Mouse (Mus musculus): ENCODE results near the gene Eef1akmt2. TPM values are rescaled to one million over a fixed set of nuclear protein-coding genes. Genes with fewer than 3 reads are reported as not detected.

Eef1akmt2 gene
- polyA plus RNA-seq, 1 experiment from 2014 or later: 97.0 TPM

GRCm38 (mm10) chr7:132880276-132880675 is 27.8 kb upstream of the Eef1akmt2 start:
- Histone ChIP-seq H3K4me1 (replicated peaks; ENCODE audit: control insufficient read depth, insufficient read depth, low read length) (no peaks in the 10 kb centered on the region), H3K4me2 (ENCODE audit: low read length) (no peak overlapping the region), H3K9me3 (ENCODE audit: control insufficient read depth, low read length) (no peaks in the 10 kb centered on the region), H3K36me3 (ENCODE audit: control insufficient read depth, insufficient read depth) (peaks cover 67% of the 10 kb centered on the region), H3K4me3 (replicated peaks; ENCODE audit: low read length) (no peak overlapping the region), H3K9ac (replicated peaks; ENCODE audit: low read depth, low read length) (no peak overlapping the region), H3K27me3 (replicated peaks; ENCODE audit: control insufficient read depth, insufficient read depth, low read length) (no peaks in the 10 kb centered on the region), H3K27ac (ENCODE audit: low read length) (no peak overlapping the region)
- ATAC-seq: no peak
- WGBS: 91% methylated on average over 1 of the region's 1 CpGs

DNA sequence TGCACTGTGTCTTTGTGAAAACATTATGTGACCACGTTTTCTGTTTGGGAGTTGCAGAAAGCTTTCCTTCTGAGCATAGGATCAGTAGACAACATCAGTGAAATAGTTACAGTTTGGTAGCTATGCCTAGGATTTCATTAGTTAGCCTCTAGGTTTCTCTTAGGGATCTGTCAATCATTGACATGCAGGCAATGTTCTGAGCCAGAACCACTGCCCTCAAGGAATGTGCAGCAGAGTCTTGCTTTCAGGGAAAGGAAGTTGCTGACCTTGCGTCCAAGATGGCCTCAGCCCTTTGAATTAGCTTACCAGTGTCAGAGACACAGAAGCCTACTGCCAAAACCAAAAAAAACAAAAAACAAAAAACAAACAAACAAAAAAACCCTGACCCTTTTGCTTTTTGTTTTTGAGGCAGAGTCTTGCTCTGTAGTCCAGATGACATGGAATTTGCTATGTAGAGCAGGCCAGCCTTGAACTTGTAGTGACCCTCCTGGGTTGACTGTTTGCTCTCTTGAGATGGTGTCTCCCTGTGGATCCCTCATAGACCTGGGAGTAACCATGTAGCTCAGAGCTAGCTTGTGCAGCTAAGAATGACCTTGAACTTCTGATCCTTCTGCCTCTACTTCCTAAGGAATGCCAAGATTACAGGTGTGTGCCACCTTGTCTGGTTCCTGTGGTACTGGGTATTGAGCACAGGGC is 23.1 kb upstream of the Eef1akmt2 start:
- Histone ChIP-seq H3K36me3 (ENCODE audit: control insufficient read depth, insufficient read depth) (peaks cover 45% of the 10 kb centered on the region), H3K4me3 (replicated peaks; ENCODE audit: low read length) (no peak overlapping the region), H3K27me3 (replicated peaks; ENCODE audit: control insufficient read depth, insufficient read depth, low read length) (no peaks in the 10 kb centered on the region), H3K9me3 (ENCODE audit: control insufficient read depth, low read length) (no peaks in the 10 kb centered on the region), H3K4me1 (replicated peaks; ENCODE audit: control insufficient read depth, insufficient read depth, low read length) (no peaks in the 10 kb centered on the region), H3K9ac (replicated peaks; ENCODE audit: low read depth, low read length) (no peak overlapping the region), H3K4me2 (ENCODE audit: low read length) (no peak overlapping the region), H3K27ac (ENCODE audit: low read length) (no peak overlapping the region)
- no peak for ATAC-seq
- 90% methylated on average over 2 of the region's 2 CpGs for WGBS

- H3K4me3 ChIP-seq (replicated peaks; ENCODE audit: low read length): no peak overlapping the region
- ATAC-seq: no peak
- no peaks in the 10 kb centered on the region for H3K9me3 ChIP-seq (ENCODE audit: control insufficient read depth, low read length)
- no peaks in the 10 kb centered on the region for H3K27me3 ChIP-seq (replicated peaks; ENCODE audit: control insufficient read depth, insufficient read depth, low read length)
- H3K27ac ChIP-seq (ENCODE audit: low read length): no peak overlapping the region
- peaks cover 39% of the 10 kb centered on the region for H3K36me3 ChIP-seq (ENCODE audit: control insufficient read depth, insufficient read depth)
- no peaks in the 10 kb centered on the region for H3K4me1 ChIP-seq (replicated peaks; ENCODE audit: control insufficient read depth, insufficient read depth, low read length)
- H3K9ac ChIP-seq (replicated peaks; ENCODE audit: low read depth, low read length): no peak overlapping the region
- WGBS: 96% methylated on average over 2 of the region's 2 CpGs
- H3K4me2 ChIP-seq (ENCODE audit: low read length): no peak overlapping the region
Measured at GRCm38 (mm10) chr7:132873043-132873442, 20.6 kb upstream of the Eef1akmt2 start.

GRCm38 (mm10) chr7:132866316-132866715 is 13.8 kb upstream of the Eef1akmt2 start:
- Histone ChIP-seq H3K9ac (replicated peaks; ENCODE audit: low read depth, low read length) (no peak overlapping the region), H3K4me2 (ENCODE audit: low read length) (no peak overlapping the region), H3K27ac (ENCODE audit: low read length) (no peak overlapping the region), H3K27me3 (replicated peaks; ENCODE audit: control insufficient read depth, insufficient read depth, low read length) (no peaks in the 10 kb centered on the region), H3K4me3 (replicated peaks; ENCODE audit: low read length) (no peak overlapping the region), H3K9me3 (ENCODE audit: control insufficient read depth, low read length) (no peaks in the 10 kb centered on the region), H3K36me3 (ENCODE audit: control insufficient read depth, insufficient read depth) (peaks cover 13% of the 10 kb centered on the region), H3K4me1 (replicated peaks; ENCODE audit: control insufficient read depth, insufficient read depth, low read length) (no peaks in the 10 kb centered on the region)
- 98% methylated on average over 9 of the region's 9 CpGs for WGBS
- ATAC-seq: no peak

- peak within 1 kb of the TSS; percentile 82 for H3K9ac ChIP-seq (replicated peaks; ENCODE audit: low read depth, low read length)
- peaks cover 14% of the 10 kb centered on the region for H3K4me1 ChIP-seq (replicated peaks; ENCODE audit: control insufficient read depth, insufficient read depth, low read length)
- WGBS: under 1% methylated on average over 53 of the region's 53 CpGs
- ATAC-seq: peak; percentile 98
- no peaks in the 10 kb centered on the region for H3K27me3 ChIP-seq (replicated peaks; ENCODE audit: control insufficient read depth, insufficient read depth, low read length)
- peak within 1 kb of the TSS; percentile 63 for H3K27ac ChIP-seq (ENCODE audit: low read length)
- H3K4me2 ChIP-seq (ENCODE audit: low read length): peak within 1 kb of the TSS; percentile 83
- H3K4me3 ChIP-seq (replicated peaks; ENCODE audit: low read length): peak within 1 kb of the TSS; percentile 70
- no peaks in the 10 kb centered on the region for H3K36me3 ChIP-seq (ENCODE audit: control insufficient read depth, insufficient read depth)
- H3K9me3 ChIP-seq (ENCODE audit: control insufficient read depth, low read length): no peaks in the 10 kb centered on the region
Measured at GRCm38 (mm10) chr7:132859042-132859958, 6.8 kb upstream of the Eef1akmt2 start, which contains the start of gene Abraxas2. Gene Abraxas2, plus strand, starts transcription at chr7:132859225.

DNA sequence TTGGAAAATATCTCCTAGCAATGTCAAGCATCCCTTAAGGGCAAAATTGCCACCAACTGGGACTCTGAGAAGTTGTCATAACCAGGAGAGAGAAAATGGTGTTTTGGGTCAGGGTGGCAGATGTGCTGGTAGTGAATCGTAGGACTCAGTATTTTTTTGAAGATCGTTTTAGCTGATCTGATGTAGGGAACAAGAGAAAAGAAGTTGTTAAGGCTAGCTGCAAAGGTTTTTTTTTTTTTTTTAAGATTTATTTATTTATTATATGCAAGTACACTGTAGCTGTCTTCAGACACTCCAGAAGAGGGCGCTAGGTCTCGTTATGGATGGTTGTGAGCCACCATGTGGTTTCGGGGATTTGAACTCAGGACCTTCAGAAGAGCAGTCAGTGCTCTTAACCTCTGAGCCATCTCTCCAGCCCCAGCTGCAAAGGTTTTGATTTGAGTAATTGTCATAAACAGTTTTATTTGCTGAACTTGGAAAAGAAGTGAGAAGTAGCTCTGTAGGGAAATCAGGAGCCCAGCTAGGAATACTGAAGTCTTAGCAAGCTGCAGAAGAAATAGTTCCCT is 5.7 kb upstream of the Eef1akmt2 start:
- no peak overlapping the region for H3K27ac ChIP-seq (ENCODE audit: low read length)
- H3K36me3 ChIP-seq (ENCODE audit: control insufficient read depth, insufficient read depth): no peaks in the 10 kb centered on the region
- ATAC-seq: no peak
- H3K4me2 ChIP-seq (ENCODE audit: low read length): no peak overlapping the region
- H3K4me3 ChIP-seq (replicated peaks; ENCODE audit: low read length): no peak overlapping the region
- H3K9ac ChIP-seq (replicated peaks; ENCODE audit: low read depth, low read length): no peak overlapping the region
- no peaks in the 10 kb centered on the region for H3K27me3 ChIP-seq (replicated peaks; ENCODE audit: control insufficient read depth, insufficient read depth, low read length)
- peaks cover 14% of the 10 kb centered on the region for H3K4me1 ChIP-seq (replicated peaks; ENCODE audit: control insufficient read depth, insufficient read depth, low read length)
- no peaks in the 10 kb centered on the region for H3K9me3 ChIP-seq (ENCODE audit: control insufficient read depth, low read length)
- WGBS: 67% methylated on average over 5 of the region's 5 CpGs

DNA sequence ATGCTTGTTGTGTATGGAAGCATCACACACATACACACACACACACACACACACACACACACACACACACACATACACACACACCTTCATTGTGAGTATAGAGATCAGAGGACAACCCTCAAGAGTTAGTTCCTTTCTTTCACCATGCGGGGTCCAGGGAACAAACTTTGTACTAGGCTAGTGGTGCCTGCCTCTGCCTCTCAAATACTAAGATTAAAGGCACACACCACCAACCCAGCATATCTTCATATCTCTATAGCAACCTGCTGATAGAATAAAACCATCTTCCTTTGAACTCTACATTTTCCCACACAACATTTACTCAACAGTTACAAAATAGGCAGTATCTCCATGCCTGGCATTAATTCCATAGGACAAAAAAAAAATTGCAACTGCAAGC is 3.6 kb upstream of the Eef1akmt2 start:
- Histone ChIP-seq H3K4me3 (replicated peaks; ENCODE audit: low read length) (no peak overlapping the region), H3K9me3 (ENCODE audit: control insufficient read depth, low read length) (no peaks in the 10 kb centered on the region), H3K4me1 (replicated peaks; ENCODE audit: control insufficient read depth, insufficient read depth, low read length) (peaks cover 22% of the 10 kb centered on the region), H3K27me3 (replicated peaks; ENCODE audit: control insufficient read depth, insufficient read depth, low read length) (no peaks in the 10 kb centered on the region), H3K27ac (ENCODE audit: low read length) (no peak overlapping the region), H3K36me3 (ENCODE audit: control insufficient read depth, insufficient read depth) (no peaks in the 10 kb centered on the region), H3K9ac (replicated peaks; ENCODE audit: low read depth, low read length) (no peak overlapping the region), H3K4me2 (ENCODE audit: low read length) (no peak overlapping the region)
- ATAC-seq: no peak
- 57% methylated on average over 1 of the region's 1 CpGs for WGBS

DNA sequence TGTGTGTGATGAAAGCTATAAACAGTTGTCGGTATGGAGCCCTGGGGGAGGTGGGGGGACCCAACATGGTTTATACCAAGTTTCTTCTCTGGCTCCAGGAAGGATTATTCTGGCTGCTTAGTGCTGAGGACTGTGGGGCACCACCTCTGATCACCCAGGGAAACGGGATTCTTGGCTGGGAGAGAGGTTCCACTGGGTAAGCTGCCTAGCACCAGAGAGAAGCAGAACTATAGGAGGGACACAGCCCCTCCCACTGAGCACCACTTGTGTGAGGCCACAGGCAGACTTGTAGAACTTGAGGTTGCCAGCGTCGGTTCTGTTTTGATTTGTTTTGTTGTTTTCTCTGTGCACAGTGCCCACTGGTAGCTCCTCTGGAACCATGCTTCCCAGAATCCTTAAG is 1.5 kb upstream of the Eef1akmt2 start:
- no peak overlapping the region for H3K4me3 ChIP-seq (replicated peaks; ENCODE audit: low read length)
- 63% methylated on average over 4 of the region's 4 CpGs for WGBS
- H3K27me3 ChIP-seq (replicated peaks; ENCODE audit: control insufficient read depth, insufficient read depth, low read length): no peaks in the 10 kb centered on the region
- peaks cover 5% of the 10 kb centered on the region; the same call in 1 of the 2 replicates for H3K36me3 ChIP-seq (ENCODE audit: control insufficient read depth, insufficient read depth)
- no peak for ATAC-seq
- H3K27ac ChIP-seq (ENCODE audit: low read length): no peak overlapping the region
- H3K4me2 ChIP-seq (ENCODE audit: low read length): no peak overlapping the region
- H3K9me3 ChIP-seq (ENCODE audit: control insufficient read depth, low read length): no peaks in the 10 kb centered on the region
- H3K4me1 ChIP-seq (replicated peaks; ENCODE audit: control insufficient read depth, insufficient read depth, low read length): peaks cover 12% of the 10 kb centered on the region
- H3K9ac ChIP-seq (replicated peaks; ENCODE audit: low read depth, low read length): no peak overlapping the region

GRCm38 (mm10) chr7:132853361-132853760 is 888 bp upstream of the Eef1akmt2 start:
- H3K36me3 ChIP-seq (ENCODE audit: control insufficient read depth, insufficient read depth): peaks cover 5% of the 10 kb centered on the region; the same call in 1 of the 2 replicates
- no peaks in the 10 kb centered on the region for H3K27me3 ChIP-seq (replicated peaks; ENCODE audit: control insufficient read depth, insufficient read depth, low read length)
- H3K27ac ChIP-seq (ENCODE audit: low read length): no peak overlapping the region
- no peak overlapping the region for H3K4me2 ChIP-seq (ENCODE audit: low read length)
- H3K4me3 ChIP-seq (replicated peaks; ENCODE audit: low read length): no peak overlapping the region
- peaks cover 9% of the 10 kb centered on the region for H3K4me1 ChIP-seq (replicated peaks; ENCODE audit: control insufficient read depth, insufficient read depth, low read length)
- no peak overlapping the region for H3K9ac ChIP-seq (replicated peaks; ENCODE audit: low read depth, low read length)
- no peaks in the 10 kb centered on the region for H3K9me3 ChIP-seq (ENCODE audit: control insufficient read depth, low read length)
- ATAC-seq: no peak
- WGBS: 72% methylated on average over 6 of the region's 6 CpGs

Data from forebrain, embryonic 16.5 days (tissue).